Mouse (Mus musculus): Measurements from ENCODE around the gene Ascc1. TPM values are rescaled to one million over a fixed set of nuclear protein-coding genes. Genes with fewer than 3 reads are reported as not detected.

Ascc1 gene
- polyA plus RNA-seq (2017; shearing (Covaris generic)) = 52.8 TPM

GRCm38 (mm10) chr10:60002673-60003212 is at the start of gene Ascc1, which contains the start of gene Anapc16:
Gene Ascc1, plus strand, starts transcription at chr10:60002805.
Gene Anapc16, minus strand, starts transcription at chr10:60003135.

DNA sequence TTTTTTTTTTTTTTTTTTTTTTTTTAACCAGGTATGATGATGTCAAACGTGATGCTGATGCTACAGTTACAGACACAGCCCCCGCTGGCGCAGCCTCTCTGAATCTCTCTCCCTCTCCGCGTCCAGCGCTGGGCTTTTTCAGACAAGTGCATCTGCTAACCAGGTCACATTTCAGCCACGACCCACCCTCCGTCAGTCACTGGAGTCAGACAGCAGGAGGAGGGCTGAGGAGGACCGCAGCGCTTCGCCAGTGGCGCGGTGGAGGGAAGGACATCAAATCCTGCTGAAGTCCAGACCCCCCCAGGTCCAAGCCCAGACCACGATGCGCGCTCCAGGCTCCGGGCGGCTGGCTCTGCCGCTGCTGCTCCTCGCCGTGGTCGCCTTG is 103.5 kb downstream of the Ascc1 start, which contains the start of gene Spock2:
Gene Spock2, plus strand, starts transcription at position 74 of the 385 bp plus-strand sequence.

Other genes with a start within 250 kb of the Ascc1 start
- gene Dnajb12, start 123.2 kb upstream of the Ascc1 start, polyA plus RNA-seq (2017; shearing (Covaris generic)) = 15.2 TPM
- 68.8 TPM for gene Ddit4, start 51.0 kb upstream of the Ascc1 start, polyA plus RNA-seq (2017; shearing (Covaris generic))
- gene Anapc16, start 330 bp downstream of the Ascc1 start, polyA plus RNA-seq (2017; shearing (Covaris generic)) = 114 TPM
- gene Spock2, start 103.4 kb downstream of the Ascc1 start, polyA plus RNA-seq (2017; shearing (Covaris generic)) = 7.4 TPM
- gene Chst3, start 216.5 kb downstream of the Ascc1 start, polyA plus RNA-seq (2017; shearing (Covaris generic)) = 0.17 TPM

Measured in activated CD4-positive, CD25-positive, alpha-beta regulatory T cell, adult 9 weeks (primary cell).